Mouse (Mus musculus): ENCODE results near the gene Dgkz.

GRCm38 (mm10) chr2:92020676-92021265, 45.1 kb upstream of the Dgkz start:
- TF ChIP-seq CTCF (IDR thresholded peaks at IDR 0.05; ENCODE audit: borderline replicate concordance, control insufficient read depth, extremely low read depth, insufficient read depth, low read length, poor library complexity) = no peak
- no peak for TF ChIP-seq POLR2A (IDR thresholded peaks at IDR 0.05; ENCODE audit: control insufficient read depth, extremely low read depth, insufficient read depth, low read length, poor library complexity)
